Mouse (Mus musculus) bone marrow macrophage, adult 2 months (primary cell): ENCODE data around the gene Ift22.

ENCODE experiments used
- CTCF ChIP-seq: IDR thresholded peaks from 2 replicates; pipeline ENCODE4 v1.5.1; 2012; ENCODE audit warnings: low read depth, mild to moderate bottlenecking, low read length, moderate library complexity
- POLR2A ChIP-seq: IDR thresholded peaks from 2 replicates; pipeline ENCODE4 v1.6.1; 2012; ENCODE audit warnings: mild to moderate bottlenecking, low read depth, low read length, borderline replicate concordance

DNA sequence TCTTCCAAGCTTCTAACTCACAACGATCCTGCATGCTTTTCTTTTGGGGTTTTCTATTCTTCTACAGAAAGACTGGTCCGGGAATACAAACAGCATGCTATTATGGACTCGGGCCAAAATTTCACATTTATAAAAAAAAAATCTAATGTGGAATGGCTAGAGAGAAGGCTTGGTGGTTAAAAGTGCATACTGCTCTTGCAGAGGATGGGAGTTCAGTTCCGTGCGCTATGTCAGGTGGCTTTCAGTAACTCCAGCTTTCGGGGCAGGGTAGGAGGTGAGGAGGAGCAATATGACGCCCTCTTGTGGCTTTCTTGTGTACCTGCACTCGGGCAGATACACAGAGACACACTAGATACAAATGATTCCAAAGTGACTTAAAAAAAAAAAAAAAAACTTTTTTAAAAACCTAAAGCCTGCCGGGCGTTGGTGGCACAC is 12.4 kb upstream of the Ift22 start:
- no peak for TF ChIP-seq CTCF
- TF ChIP-seq POLR2A: no peak
